Mouse (Mus musculus) brain, embryonic 14.5 days (tissue): ENCODE results near the gene Myh6.

Experiments used
- CTCF ChIP-seq: fragments of 200-500 bp; IDR thresholded peaks from 2 replicates; pipeline ENCODE4 v1.5.1; 2012; ENCODE audit warnings: inconsistent platforms, mild to moderate bottlenecking, moderate library complexity, borderline replicate concordance; ENCODE audit not compliant: insufficient read depth, insufficient read length; ENCODE audit errors: extremely low read depth
- POLR2A ChIP-seq: fragments of 200-500 bp; IDR thresholded peaks from 2 replicates; pipeline ENCODE4 v1.6.1; 2012; ENCODE audit warnings: mild to moderate bottlenecking, inconsistent platforms, borderline replicate concordance; ENCODE audit not compliant: poor library complexity, insufficient read depth, insufficient read length, severe bottlenecking; ENCODE audit errors: extremely low read depth

DNA sequence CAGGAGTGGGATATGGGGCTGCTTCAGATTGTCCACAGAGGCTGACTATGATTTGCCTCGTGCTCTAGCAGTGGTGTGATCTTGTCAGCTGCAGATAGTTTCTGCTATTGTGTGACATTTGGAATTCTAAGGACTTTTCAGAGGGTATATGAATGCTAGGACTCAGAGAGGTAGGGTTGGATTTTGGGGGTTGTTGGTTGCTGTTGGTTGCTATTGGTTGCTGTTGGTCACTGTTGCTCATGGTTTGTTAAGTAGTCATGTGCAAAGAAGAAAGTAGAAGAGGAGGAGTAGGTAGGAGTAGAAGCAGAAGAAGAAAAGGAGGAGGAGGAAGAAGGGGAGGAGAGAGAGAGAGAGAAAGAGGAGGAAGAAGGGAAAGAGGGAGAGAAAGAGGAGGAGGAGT is 9.9 kb upstream of the Myh6 start, which contains the start of gene Gm17428:
- TF ChIP-seq CTCF (no peak), POLR2A (no peak)
